Comparison of ENCODE assay signal across 14 mouse cellular contexts in the genomic region with DNA sequence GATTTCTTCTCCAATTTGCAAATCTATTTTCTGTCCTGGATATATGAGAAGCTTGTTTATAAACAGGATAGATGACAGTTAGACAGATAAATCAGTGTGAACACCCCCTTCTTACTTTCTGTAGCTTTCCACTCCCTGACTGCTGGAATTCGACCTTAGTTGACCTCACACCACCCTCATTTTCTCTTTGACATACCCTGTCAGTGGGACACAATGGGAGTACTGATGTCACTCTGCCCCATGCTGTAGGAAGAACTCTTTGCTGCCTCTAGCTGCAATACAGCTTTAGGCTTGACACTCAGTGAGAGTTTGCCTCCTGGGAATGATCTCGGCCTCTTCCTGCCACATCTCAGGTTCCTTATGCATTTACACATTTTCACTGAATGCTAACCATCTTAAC.
DNase-seq lines count a peak whose midpoint lies in the region; ATAC-seq and TF ChIP-seq lines count a peak whose summit lies in the region.
"Had no signal": no experiment of that assay in that cellular context is flagged by ENCODE, and none has a peak within 500 bp of the region (broad histone marks: within the 10 kb centered on the region; RNA-seq: fewer than 3 reads in every experiment).

No protein-coding gene starts in this region.

- no peaks in the 10 kb centered on the region for H3K27me3 ChIP-seq in heart, postnatal 0 days (ENCODE audit: control insufficient read depth, insufficient read depth, low read length)
- H3K27me3 ChIP-seq in heart, embryonic 10.5 days (ENCODE audit: insufficient read depth, poor library complexity, severe bottlenecking) = no peaks in the 10 kb centered on the region
- H3K27me3 ChIP-seq in midbrain, embryonic 11.5 days (ENCODE audit: control insufficient read depth, insufficient read depth, low read length) = no peaks in the 10 kb centered on the region
- no peaks in the 10 kb centered on the region for H3K27me3 ChIP-seq in midbrain, embryonic 15.5 days (replicated peaks)
- H3K27me3 ChIP-seq in embryonic facial prominence, embryonic 11.5 days (ENCODE audit: control insufficient read depth, insufficient read depth, low read length) = no peaks in the 10 kb centered on the region
- no peaks in the 10 kb centered on the region for H3K27me3 ChIP-seq in stomach, postnatal 0 days (ENCODE audit: control insufficient read depth, insufficient read depth, low read length)
- H3K27me3 ChIP-seq: heart, embryonic 15.5 days; lung, embryonic 15.5 days; megakaryocyte, embryonic 14.5 days had no signal

- ATAC-seq in heart, postnatal 0 days (ENCODE audit: insufficient read depth, low read depth) = peak; percentile 41; the same call in 1 of the 2 replicates
- peak; percentile 79 for ATAC-seq in midbrain, embryonic 11.5 days (ENCODE audit: low FRiP score)
- ATAC-seq in midbrain, embryonic 15.5 days (replicated peaks) = no peak
- no peak; the same call in 1 of the 2 replicates for ATAC-seq in embryonic facial prominence, embryonic 11.5 days (replicated peaks; ENCODE audit: insufficient number of reproducible peaks, low FRiP score, low TSS enrichment, low read depth)
- ATAC-seq in stomach, postnatal 0 days (ENCODE audit: low FRiP score, low TSS enrichment) = no peak

- whole genome bisulfite sequencing in heart, postnatal 0 days = 25% methylated on average over 2 of the region's 2 CpGs
- WGBS in heart, embryonic 10.5 days = 33% methylated on average over 2 of the region's 2 CpGs
- 13% methylated on average over 2 of the region's 2 CpGs for WGBS in midbrain, embryonic 11.5 days
- 8% methylated on average over 2 of the region's 2 CpGs for WGBS in midbrain, embryonic 15.5 days
- WGBS in embryonic facial prominence, embryonic 11.5 days = 12% methylated on average over 2 of the region's 2 CpGs
- 32% methylated on average over 2 of the region's 2 CpGs for WGBS in stomach, postnatal 0 days

- no peaks in the 10 kb centered on the region for H3K4me1 ChIP-seq in heart, postnatal 0 days (ENCODE audit: control insufficient read depth, insufficient read depth)
- H3K4me1 ChIP-seq in heart, embryonic 10.5 days = no peaks in the 10 kb centered on the region
- H3K4me1 ChIP-seq in midbrain, embryonic 11.5 days (ENCODE audit: control insufficient read depth, insufficient read depth, low read length) = no peaks in the 10 kb centered on the region
- no peaks in the 10 kb centered on the region for H3K4me1 ChIP-seq in midbrain, embryonic 15.5 days
- H3K4me1 ChIP-seq in embryonic facial prominence, embryonic 11.5 days (ENCODE audit: control insufficient read depth, insufficient read depth, low read length) = no peaks in the 10 kb centered on the region
- no peaks in the 10 kb centered on the region for H3K4me1 ChIP-seq in stomach, postnatal 0 days (replicated peaks; ENCODE audit: control insufficient read depth, insufficient read depth)
- H3K4me1 ChIP-seq: heart, embryonic 15.5 days; lung, embryonic 15.5 days; megakaryocyte, embryonic 14.5 days had no signal

- TF ChIP-seq CTCF in heart, postnatal 0 days (IDR thresholded peaks at IDR 0.05; ENCODE audit: low read depth) = peak; percentile 18; the same call in 1 of the 2 replicates
- peak; percentile 12; the same call in 1 of the 2 replicates for TF ChIP-seq CTCF in stomach, postnatal 0 days (IDR thresholded peaks at IDR 0.05; ENCODE audit: low read depth)

- no peak overlapping the region for H3K4me3 ChIP-seq in heart, postnatal 0 days (ENCODE audit: low read depth, low read length)
- no peak overlapping the region for H3K4me3 ChIP-seq in heart, embryonic 10.5 days
- H3K4me3 ChIP-seq in midbrain, embryonic 11.5 days (ENCODE audit: low read depth, low read length) = no peak overlapping the region
- no peak overlapping the region for H3K4me3 ChIP-seq in midbrain, embryonic 15.5 days
- no peak overlapping the region for H3K4me3 ChIP-seq in embryonic facial prominence, embryonic 11.5 days (ENCODE audit: low read depth, low read length)
- H3K4me3 ChIP-seq in stomach, postnatal 0 days (ENCODE audit: low read depth, low read length) = no peak overlapping the region
- H3K4me3 ChIP-seq: heart, embryonic 15.5 days; lung, embryonic 15.5 days; megakaryocyte, embryonic 14.5 days had no signal

- no peak overlapping the region for H3K27ac ChIP-seq in heart, postnatal 0 days (ENCODE audit: low read depth)
- H3K27ac ChIP-seq in heart, embryonic 10.5 days = no peak overlapping the region
- H3K27ac ChIP-seq in midbrain, embryonic 11.5 days (ENCODE audit: low read depth, low read length) = no peak overlapping the region
- no peak overlapping the region for H3K27ac ChIP-seq in midbrain, embryonic 15.5 days
- H3K27ac ChIP-seq in embryonic facial prominence, embryonic 11.5 days (replicated peaks; ENCODE audit: low read depth, low read length) = no peak overlapping the region
- H3K27ac ChIP-seq in stomach, postnatal 0 days (replicated peaks) = no peak overlapping the region
- H3K27ac ChIP-seq: heart, embryonic 15.5 days; lung, embryonic 15.5 days had no signal

- H3K9ac ChIP-seq in heart, postnatal 0 days (replicated peaks; ENCODE audit: low read depth, low read length) = no peak overlapping the region
- H3K9ac ChIP-seq in midbrain, embryonic 11.5 days (ENCODE audit: low read length) = no peak overlapping the region
- no peak overlapping the region for H3K9ac ChIP-seq in midbrain, embryonic 15.5 days
- no peak overlapping the region for H3K9ac ChIP-seq in embryonic facial prominence, embryonic 11.5 days (replicated peaks; ENCODE audit: low read length)
- H3K9ac ChIP-seq in stomach, postnatal 0 days (ENCODE audit: low read length) = no peak overlapping the region
- H3K9ac ChIP-seq: heart, embryonic 15.5 days; lung, embryonic 15.5 days had no signal

- peak; percentile 12 for DNase-seq in heart, postnatal 0 days (ENCODE audit: low spot score)
- DNase-seq in heart, embryonic 10.5 days (ENCODE audit: low spot score) = no peak
- DNase-seq in midbrain, embryonic 11.5 days (ENCODE audit: low spot score, missing footprints) = no peak
- DNase-seq in embryonic facial prominence, embryonic 11.5 days (ENCODE audit: low spot score) = peak; percentile 29
- no peak for DNase-seq in stomach, postnatal 0 days (ENCODE audit: low spot score)
- no peak for DNase-seq in spleen, postnatal 4 days (ENCODE audit: low spot score in 2 of 2)
- no peak for DNase-seq in frontal cortex, postnatal 10 days (ENCODE audit: low spot score in 2 of 2)
- DNase-seq: cerebellum, postnatal 36 days; liver; right cerebral cortex, adult 18-20 months had no signal

- TF ChIP-seq EP300 in heart, postnatal 0 days (IDR thresholded peaks at IDR 0.05; ENCODE audit: low read depth) = no peak
- TF ChIP-seq EP300 in stomach, postnatal 0 days (optimal IDR thresholded peaks at IDR 0.05) = no peak

- no peaks in the 10 kb centered on the region for H3K9me3 ChIP-seq in heart, postnatal 0 days (replicated peaks; ENCODE audit: control insufficient read depth, low read length)
- no peaks in the 10 kb centered on the region for H3K9me3 ChIP-seq in heart, embryonic 10.5 days
- no peaks in the 10 kb centered on the region for H3K9me3 ChIP-seq in midbrain, embryonic 11.5 days (ENCODE audit: control insufficient read depth, low read length)
- no peaks in the 10 kb centered on the region for H3K9me3 ChIP-seq in midbrain, embryonic 15.5 days
- no peaks in the 10 kb centered on the region for H3K9me3 ChIP-seq in embryonic facial prominence, embryonic 11.5 days (replicated peaks; ENCODE audit: control insufficient read depth, low read length)
- H3K9me3 ChIP-seq in stomach, postnatal 0 days (ENCODE audit: control insufficient read depth, low read length) = no peaks in the 10 kb centered on the region
- H3K9me3 ChIP-seq: heart, embryonic 15.5 days; lung, embryonic 15.5 days had no signal

- H3K4me2 ChIP-seq in heart, postnatal 0 days (ENCODE audit: low read depth, low read length) = no peak overlapping the region
- no peak overlapping the region for H3K4me2 ChIP-seq in midbrain, embryonic 11.5 days
- H3K4me2 ChIP-seq in midbrain, embryonic 15.5 days = no peak overlapping the region
- H3K4me2 ChIP-seq in embryonic facial prominence, embryonic 11.5 days (ENCODE audit: low read depth, low read length) = no peak overlapping the region
- H3K4me2 ChIP-seq in stomach, postnatal 0 days (replicated peaks; ENCODE audit: low read depth) = no peak overlapping the region
- H3K4me2 ChIP-seq: heart, embryonic 15.5 days; lung, embryonic 15.5 days had no signal

- H3K36me3 ChIP-seq in heart, postnatal 0 days (replicated peaks; ENCODE audit: control insufficient read depth, insufficient read depth, low read length) = no peaks in the 10 kb centered on the region
- H3K36me3 ChIP-seq in heart, embryonic 10.5 days = no peaks in the 10 kb centered on the region
- no peaks in the 10 kb centered on the region for H3K36me3 ChIP-seq in midbrain, embryonic 11.5 days (ENCODE audit: control insufficient read depth, insufficient read depth, low read length)
- no peaks in the 10 kb centered on the region for H3K36me3 ChIP-seq in midbrain, embryonic 15.5 days (replicated peaks)
- H3K36me3 ChIP-seq in embryonic facial prominence, embryonic 11.5 days (replicated peaks; ENCODE audit: control insufficient read depth, insufficient read depth, low read depth, low read length) = no peaks in the 10 kb centered on the region
- H3K36me3 ChIP-seq in stomach, postnatal 0 days (ENCODE audit: control insufficient read depth, insufficient read depth, low read length) = no peaks in the 10 kb centered on the region
- H3K36me3 ChIP-seq: heart, embryonic 15.5 days; lung, embryonic 15.5 days had no signal

Comparison
In these comparisons a context has a peak if more than half of its experiments do, and no peak if none do; other contexts are left out.
1. ATAC-seq: peak in heart, postnatal 0 days (single experiment) and midbrain, embryonic 11.5 days (single experiment); none in midbrain, embryonic 15.5 days (single experiment), embryonic facial prominence, embryonic 11.5 days (single experiment) and stomach, postnatal 0 days (single experiment).
2. DNase-seq: peak in heart, postnatal 0 days (single experiment) and embryonic facial prominence, embryonic 11.5 days (single experiment); none in heart, embryonic 10.5 days (single experiment), midbrain, embryonic 11.5 days (single experiment), stomach, postnatal 0 days (single experiment), spleen, postnatal 4 days (0 of 2) and frontal cortex, postnatal 10 days (0 of 2).